Mouse (Mus musculus) NIH3T3 (cell line): ENCODE data around the gene Slc22a27.
"Not testable (repeated sequence)": the region's sequence is repeated elsewhere in the genome, so short reads cannot be mapped to it uniquely, and the experiment has no call there.

Experiments used
- DNase-seq: peaks from one replicate; pipeline ENCODE4 v3.0.0-alpha.2; 2012; ENCODE audit warnings: low read depth

The Slc22a27 gene

DNA sequence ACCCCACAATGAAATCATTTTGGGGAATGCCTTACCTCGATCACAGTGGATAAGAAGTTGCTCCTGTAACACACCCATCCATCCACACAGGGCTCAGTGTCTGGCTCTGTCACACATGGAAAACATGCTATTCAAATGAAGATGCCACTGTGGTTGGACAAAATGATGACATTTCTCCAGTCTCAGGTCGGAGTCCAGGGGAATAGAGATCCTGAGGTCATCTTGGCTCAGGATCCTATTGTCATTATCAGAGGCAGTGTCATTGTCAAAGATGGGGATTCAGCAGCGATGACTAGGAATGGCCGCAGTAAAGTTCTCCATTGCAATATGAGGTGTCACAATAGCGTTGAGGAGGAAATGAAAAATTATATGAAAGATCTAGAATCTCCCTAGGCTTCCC is at the start of gene Slc22a27:
TSS of gene Slc22a27 (minus strand) at position 101 of the 400 bp plus-strand sequence.
- DNase-seq = not testable (repeated sequence)

DNA sequence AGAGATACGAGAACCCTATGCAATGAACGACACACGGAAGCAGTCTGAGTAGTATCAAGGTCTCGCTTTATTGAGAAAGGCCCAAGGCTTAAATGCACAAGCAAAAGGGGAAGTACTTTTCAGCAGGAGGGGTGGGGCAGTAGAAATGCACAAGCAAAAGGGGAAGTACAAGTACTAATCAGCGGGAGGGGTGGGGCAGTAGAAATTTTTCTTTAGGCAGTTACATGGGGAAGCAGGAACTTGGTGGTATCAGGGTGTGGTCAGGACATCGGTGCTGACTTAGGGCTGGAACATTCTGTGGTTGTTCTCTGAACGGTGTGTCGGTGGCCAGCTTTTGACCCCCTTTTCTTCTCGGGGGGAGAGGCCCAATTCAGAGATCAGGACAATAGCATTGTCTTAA is 45.8 kb upstream of the Slc22a27 start:
- DNase-seq = not testable (repeated sequence)

DNA sequence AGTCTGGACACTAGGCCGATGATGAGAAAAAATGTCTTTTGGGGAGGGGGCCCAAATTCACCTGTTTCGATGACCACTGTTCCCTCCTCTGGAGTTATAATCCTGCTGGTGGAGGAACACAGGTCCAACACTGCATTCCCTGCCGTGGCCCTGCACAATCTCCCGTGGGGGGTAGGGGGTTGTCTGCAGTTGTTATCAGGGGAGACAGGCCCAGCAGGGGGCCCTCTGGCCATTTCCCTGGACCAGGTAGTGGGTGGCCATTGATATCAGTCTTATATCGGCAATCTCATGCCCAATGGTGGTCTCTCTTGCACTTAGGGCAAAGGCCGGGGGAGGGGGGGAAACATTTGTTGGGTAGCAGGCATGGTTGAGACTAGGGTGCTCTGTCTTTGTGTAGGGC is 43.3 kb upstream of the Slc22a27 start:
- not testable (repeated sequence) for DNase-seq

DNA sequence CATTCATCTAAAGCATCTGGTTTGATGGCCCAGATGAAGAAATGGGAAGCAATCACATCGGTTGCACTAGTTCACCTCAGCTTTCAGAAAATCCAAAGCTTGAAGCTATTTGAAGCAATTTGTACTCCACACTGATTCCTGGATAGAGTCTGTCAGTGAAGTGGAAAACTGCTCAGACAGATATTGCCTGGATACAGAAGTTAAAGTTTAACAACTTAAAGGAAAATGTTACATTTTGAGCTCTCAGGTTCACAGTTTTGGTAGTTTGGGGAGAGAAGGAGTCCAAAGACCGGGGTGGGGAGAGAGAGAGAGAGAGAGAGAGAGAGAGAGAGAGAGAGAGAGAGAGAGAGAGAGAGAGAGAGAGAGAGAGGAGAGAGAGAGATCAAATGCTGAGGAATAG is 2.9 kb upstream of the Slc22a27 start:
- DNase-seq = no peak

DNA sequence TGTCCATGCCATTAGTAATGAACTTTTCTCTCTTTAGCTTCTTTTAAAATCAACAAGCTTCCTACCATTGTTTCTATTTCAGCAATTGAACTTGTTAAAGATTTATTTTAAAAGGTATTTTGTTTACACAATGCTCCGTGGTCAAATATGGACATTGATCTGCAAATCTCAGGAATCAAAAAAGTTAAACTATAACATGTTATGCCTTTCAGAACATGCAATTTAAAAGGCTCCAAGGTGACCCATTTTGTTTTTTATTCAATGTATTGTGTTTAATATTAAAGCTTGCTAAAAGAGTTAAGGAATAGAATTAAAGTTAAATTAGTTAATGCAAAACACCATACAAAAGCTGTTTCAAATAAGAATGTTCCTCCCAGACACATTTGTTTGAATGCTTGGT is 723 bp upstream of the Slc22a27 start:
- not testable (repeated sequence) for DNase-seq

DNA sequence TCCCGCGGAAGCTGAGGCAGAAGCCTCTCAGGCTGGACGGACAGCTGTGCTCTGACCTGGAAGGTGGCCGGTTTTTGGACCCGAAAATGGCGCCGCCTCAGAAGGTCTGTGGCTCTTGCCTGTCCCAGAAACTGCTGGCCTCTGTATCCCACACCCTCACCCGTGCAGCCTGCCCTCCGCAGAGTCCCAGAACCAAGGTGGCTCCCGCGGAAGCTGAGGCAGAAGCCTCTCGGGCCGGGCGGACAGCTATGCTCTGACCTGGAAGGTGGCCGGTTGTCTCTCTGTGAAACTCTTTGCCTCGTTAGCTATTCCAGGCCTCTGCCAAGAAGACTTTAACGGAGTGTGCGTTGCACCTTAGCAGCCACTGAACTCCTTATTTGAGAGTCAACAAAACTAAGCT is 26.4 kb downstream of the Slc22a27 start:
- DNase-seq = not testable (repeated sequence)

DNA sequence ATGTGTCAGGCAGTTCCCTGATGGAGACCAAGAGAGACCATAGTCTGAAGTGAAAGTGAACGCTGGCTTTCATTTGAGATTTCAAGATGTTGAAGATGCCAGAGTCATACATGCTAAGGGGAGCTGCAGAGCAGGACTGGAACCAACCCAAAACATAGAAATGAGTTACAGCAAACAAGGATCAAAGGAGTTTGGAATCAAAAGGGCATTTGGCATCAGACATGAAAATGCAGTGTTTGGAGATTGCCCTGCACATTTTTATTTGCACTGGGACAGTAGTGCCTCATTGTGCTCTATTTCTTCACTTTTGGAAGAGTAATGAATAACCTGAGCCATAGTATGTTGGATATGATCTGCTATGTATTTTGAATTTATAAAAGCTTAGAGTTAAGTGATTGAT is 89.2 kb downstream of the Slc22a27 start:
- no peak for DNase-seq

DNA sequence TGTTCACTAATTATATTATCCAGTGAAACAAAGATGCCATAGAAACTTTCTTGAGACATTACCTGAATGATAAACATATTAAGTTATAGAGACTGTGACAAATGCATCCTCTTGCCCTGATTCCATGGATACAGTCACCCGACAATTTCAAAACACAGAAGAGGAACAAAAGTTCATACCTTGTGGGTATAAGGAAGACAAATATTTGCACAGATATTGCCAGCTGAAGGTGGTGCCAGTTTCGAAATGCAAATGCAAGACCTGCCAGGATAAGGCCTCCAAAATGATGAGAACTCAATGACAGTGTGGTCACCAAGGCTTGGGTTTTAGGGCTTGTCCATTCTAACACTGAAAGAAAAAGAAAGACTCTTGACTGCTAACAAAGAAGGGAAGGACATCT is 136.0 kb downstream of the Slc22a27 start:
- no peak for DNase-seq
